Mouse (Mus musculus) CD4-positive helper T cell, adult 2 months (primary cell): ENCODE results near the gene Suox.
"Not testable (repeated sequence)": the region's sequence is repeated elsewhere in the genome, so short reads cannot be mapped to it uniquely, and the experiment has no call there.

Source experiments
- DNase-seq: peaks from one replicate; pipeline ENCODE4 v3.0.0-alpha.2; 2012; ENCODE audit warnings: low read depth, missing footprints, low spot score

Gene Suox

GRCm38 (mm10) chr10:128673763-128674468 lies at the start of gene Suox:
Suox (minus strand) TSS chr10:128674073.
- peak; percentile 93 for DNase-seq

GRCm38 (mm10) chr10:128715559-128716537 lies 42.0 kb upstream of the Suox start:
- peak; percentile 89 for DNase-seq

GRCm38 (mm10) chr10:128711318-128711717 lies 37.4 kb upstream of the Suox start:
- DNase-seq: not testable (repeated sequence)

GRCm38 (mm10) chr10:128705317-128705693 lies 31.4 kb upstream of the Suox start:
- no peak for DNase-seq

- peak; percentile 89 for DNase-seq
Observed at GRCm38 (mm10) chr10:128704491-128705316, 30.8 kb upstream of the Suox start, which contains the start of gene Cdk2. Cdk2 (minus strand) TSS chr10:128705031.

GRCm38 (mm10) chr10:128703895-128704294 lies 30.0 kb upstream of the Suox start, which contains the start of gene Pmel:
Pmel (plus strand) TSS chr10:128704195.
- no peak for DNase-seq

GRCm38 (mm10) chr10:128702328-128703007 lies 28.6 kb upstream of the Suox start:
- no peak for DNase-seq

GRCm38 (mm10) chr10:128700712-128701111 lies 26.8 kb upstream of the Suox start:
- no peak for DNase-seq

GRCm38 (mm10) chr10:128699611-128700010 lies 25.7 kb upstream of the Suox start:
- DNase-seq: no peak

- no peak for DNase-seq
Observed at GRCm38 (mm10) chr10:128699006-128699405, 25.1 kb upstream of the Suox start.

GRCm38 (mm10) chr10:128697072-128697725 lies 23.3 kb upstream of the Suox start:
- DNase-seq: no peak

GRCm38 (mm10) chr10:128695992-128696807 lies 22.3 kb upstream of the Suox start, which contains the start of gene Rab5b:
Rab5b (minus strand) TSS chr10:128696264.
- DNase-seq: peak; percentile 99

GRCm38 (mm10) chr10:128695411-128695991 lies 21.6 kb upstream of the Suox start:
- DNase-seq: no peak

GRCm38 (mm10) chr10:128674469-128675008 lies 666 bp upstream of the Suox start:
- peak; percentile 74 for DNase-seq

- no peak for DNase-seq
Observed at GRCm38 (mm10) chr10:128671148-128671547, 2.7 kb downstream of the Suox start.

GRCm38 (mm10) chr10:128668790-128669672 lies 4.8 kb downstream of the Suox start:
- peak; percentile 59 for DNase-seq

GRCm38 (mm10) chr10:128665806-128666205 lies 8.1 kb downstream of the Suox start:
- no peak for DNase-seq

GRCm38 (mm10) chr10:128665307-128665706 lies 8.6 kb downstream of the Suox start:
- no peak for DNase-seq
